Comparison of ENCODE assay signal across 21 mouse cellular contexts in the genomic region with DNA sequence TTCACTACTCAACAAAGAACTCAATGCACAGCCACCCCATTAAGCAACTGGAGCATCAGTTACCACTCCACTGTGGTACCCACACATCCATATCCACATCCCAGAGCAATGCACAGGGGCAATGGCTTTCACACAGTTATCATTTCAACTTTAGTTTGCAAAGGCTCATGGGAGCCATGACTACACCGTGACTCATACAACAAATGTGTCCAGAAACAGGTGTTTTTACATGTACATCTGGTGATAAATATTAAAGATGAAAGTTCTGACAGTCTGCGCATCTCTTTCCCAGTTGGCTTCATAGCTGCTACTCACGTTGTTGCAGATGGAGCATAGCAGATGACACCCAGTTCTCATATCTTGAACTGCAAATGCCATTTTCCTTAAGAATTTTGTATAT.
"Had no signal": no experiment of that assay in that cellular context is flagged by ENCODE, and none has a peak within 500 bp of the region (broad histone marks: within the 10 kb centered on the region; RNA-seq: fewer than 3 reads in every experiment).

No protein-coding gene starts in this region.

- DNase-seq: kidney, adult 2 months; kidney, postnatal 25 days; liver; lung, adult 18-20 months; lung, postnatal 10 days; lung, postnatal 36 days; right cerebral cortex, postnatal 4 days; thymus, adult 2 months; thymus, postnatal 14 days; thymus, postnatal 4 days had no signal

- H3K4me3 ChIP-seq: limb, embryonic 10.5 days; limb, embryonic 13.5 days; liver, embryonic 12.5 days; liver, embryonic 15.5 days; lung, embryonic 15.5 days; megakaryocyte, embryonic 14.5 days; midbrain, embryonic 10.5 days; midbrain, embryonic 13.5 days; myocyte had no signal

- H3K27ac ChIP-seq: kidney, postnatal 0 days; limb, embryonic 10.5 days; limb, embryonic 13.5 days; liver, embryonic 12.5 days; liver, embryonic 15.5 days; lung, embryonic 15.5 days; midbrain, embryonic 10.5 days; midbrain, embryonic 13.5 days; stomach, postnatal 0 days had no signal
